Mouse (Mus musculus): ENCODE data around the gene Tubgcp5. TPM values are rescaled to one million over a fixed set of nuclear protein-coding genes. Genes with fewer than 3 reads are reported as not detected.

Tubgcp5 gene
- total and polyA plus RNA-seq, 3 experiments: 13.0 to 28.8 (median 24.1) TPM

- Histone ChIP-seq H3K4me2 (ENCODE audit: insufficient read depth, low read depth, poor library complexity, severe bottlenecking) (peak overlapping the region; percentile 57; the same call in 1 of the 2 replicates), H3K9me3 (replicated peaks; ENCODE audit: low read length) (no peaks in the 10 kb centered on the region), H3K4me3 (replicated peaks in 1 of 3; ENCODE audit: low read depth in 2 of 3, low read length in 2 of 3, poor library complexity in 1 of 3) (no peak overlapping the region), H3K79me2 (replicated peaks; ENCODE audit: control insufficient read depth, extremely low read depth, insufficient read depth, poor library complexity, severe bottlenecking) (peaks cover 14% of the 10 kb centered on the region; the same call in 1 of the 2 replicates), H3K27me3 (replicated peaks) (no peaks in the 10 kb centered on the region), H3K36me3 (replicated peaks in 1 of 2; ENCODE audit: control insufficient read depth in 1 of 2, insufficient read depth in 1 of 2, low read length in 1 of 2) (peaks cover 0 to 3% of the 10 kb centered on the region in 2 experiments), H3K9ac (ENCODE audit: insufficient read depth, low read depth) (peak overlapping the region; percentile 9; the same call in 1 of the 2 replicates), H3K4me1 (ENCODE audit: control insufficient read depth in 1 of 2, insufficient read depth in 2 of 2) (peaks cover 11 to 61% of the 10 kb centered on the region in 2 experiments; a peak in 3 of 4 replicates), H3K27ac (ENCODE audit: insufficient read depth, low read depth) (no peak overlapping the region)
- TF ChIP-seq POLR2A (IDR thresholded peaks at IDR 0.05; ENCODE audit: low read depth, low read length) (no peak), EP300 (IDR thresholded peaks at IDR 0.05; ENCODE audit: low read length) (peak; percentile 45; the same call in 1 of the 2 replicates), SMC3 (IDR thresholded peaks at IDR 0.05; ENCODE audit: low read depth, low read length) (no peak), UBTF (IDR thresholded peaks at IDR 0.05; ENCODE audit: low read depth, low read length) (no peak), CTCF (conservative IDR thresholded peaks at IDR 0.05 in 1 of 2, IDR thresholded peaks at IDR 0.05 in 1 of 2; ENCODE audit: low read depth in 2 of 2, low read length in 2 of 2) (no peak), USF2 (conservative IDR thresholded peaks at IDR 0.05; ENCODE audit: low read depth, low read length) (no peak), ZKSCAN1 (IDR thresholded peaks at IDR 0.05; ENCODE audit: borderline replicate concordance, low read depth, low read length) (no peak), IRF4 (IDR thresholded peaks at IDR 0.05; ENCODE audit: low read depth, low read length) (peak; percentile 12; the same call in 1 of the 2 replicates), ETS1 (conservative IDR thresholded peaks at IDR 0.05; ENCODE audit: low read depth, low read length) (no peak), ZNF384 (IDR thresholded peaks at IDR 0.05; ENCODE audit: low read depth, low read length) (no peak), CHD1 (IDR thresholded peaks at IDR 0.05; ENCODE audit: low read depth, low read length) (no peak), NRF1 (IDR thresholded peaks at IDR 0.05; ENCODE audit: low read depth, low read length) (no peak), CHD2 (IDR thresholded peaks at IDR 0.05; ENCODE audit: low read length) (no peak), ZMIZ1 (IDR thresholded peaks at IDR 0.05; ENCODE audit: low read depth, low read length) (no peak), ELF1 (IDR thresholded peaks at IDR 0.05; ENCODE audit: low read depth, low read length) (no peak), SIN3A (IDR thresholded peaks at IDR 0.05; ENCODE audit: low read length) (no peak), MAFK (IDR thresholded peaks at IDR 0.05; ENCODE audit: insufficient replicate concordance, low read length) (no peak), GABPA (IDR thresholded peaks at IDR 0.05; ENCODE audit: insufficient replicate concordance, low read depth, low read length) (no peak), JUND (conservative IDR thresholded peaks at IDR 0.05; ENCODE audit: low read depth, low read length) (no peak), KAT2A (IDR thresholded peaks at IDR 0.05; ENCODE audit: insufficient replicate concordance, low read length) (no peak), BHLHE40 (IDR thresholded peaks at IDR 0.05; ENCODE audit: low read depth, low read length) (no peak), MEF2A (IDR thresholded peaks at IDR 0.05; ENCODE audit: borderline replicate concordance, low read depth, low read length) (0 out of 2 replicates have a peak, but pooled peaks have one; percentile 12)
- dilution Hi-C loops (cut with MboI; ENCODE audit: extremely low pct_ligation_motif_present, extremely low pct_unique_long_range_greater_than_20kb, low sequenced_read_pairs): no loop called here
- DNase-seq (ENCODE audit: extremely low read depth): no peak
- in situ Hi-C loops (cut with MboI; ENCODE audit: low pct_ligation_motif_present, low pct_unique_long_range_greater_than_20kb, low sequenced_read_pairs): no loop called here
These were observed 63.8 kb downstream of the Tubgcp5 start for GRCm38 (mm10) chr7:55857729-55858128.

Measured in CH12.LX (cell line).